Mouse (Mus musculus): ENCODE results near the gene Ubtd2.

The Ubtd2 gene

GRCm38 (mm10) chr11:32521246-32521645, 66.1 kb downstream of the Ubtd2 start:
- no peak for DNase-seq

GRCm38 (mm10) chr11:32524122-32524920, 69.2 kb downstream of the Ubtd2 start:
- no peak for DNase-seq

GRCm38 (mm10) chr11:32527006-32527405, 71.8 kb downstream of the Ubtd2 start:
- no peak for DNase-seq

- DNase-seq: no peak
These were observed 75.0 kb downstream of the Ubtd2 start for GRCm38 (mm10) chr11:32530151-32530550.

- DNase-seq: peak; percentile 41
These were observed 76.9 kb downstream of the Ubtd2 start, which contains the start of gene Efcab9 for GRCm38 (mm10) chr11:32531871-32532764. Gene Efcab9 (minus strand): TSS chr11:32532081.

- DNase-seq: peak; percentile 95
These were observed 77.8 kb downstream of the Ubtd2 start, which contains the start of gene Stk10 for GRCm38 (mm10) chr11:32532765-32533481. Gene Stk10 (plus strand): TSS chr11:32533305.

- DNase-seq: peak; percentile 74
These were observed 78.5 kb downstream of the Ubtd2 start for GRCm38 (mm10) chr11:32533482-32534261.

GRCm38 (mm10) chr11:32534453-32535075, 79.4 kb downstream of the Ubtd2 start:
- peak; percentile 38 for DNase-seq

- DNase-seq: no peak
These were observed 80.5 kb downstream of the Ubtd2 start for GRCm38 (mm10) chr11:32535646-32536045.

GRCm38 (mm10) chr11:32536954-32537353, 81.8 kb downstream of the Ubtd2 start:
- no peak for DNase-seq

- DNase-seq: peak; percentile 65
These were observed 83.3 kb downstream of the Ubtd2 start for GRCm38 (mm10) chr11:32538435-32538834.

- DNase-seq: no peak
These were observed 83.7 kb downstream of the Ubtd2 start for GRCm38 (mm10) chr11:32538846-32539245.

GRCm38 (mm10) chr11:32539717-32540116, 84.5 kb downstream of the Ubtd2 start:
- no peak for DNase-seq

GRCm38 (mm10) chr11:32540463-32540862, 85.3 kb downstream of the Ubtd2 start:
- no peak for DNase-seq

GRCm38 (mm10) chr11:32542181-32542580, 87.0 kb downstream of the Ubtd2 start:
- DNase-seq: no peak

- no peak for DNase-seq
These were observed 87.7 kb downstream of the Ubtd2 start for GRCm38 (mm10) chr11:32542687-32543411.

GRCm38 (mm10) chr11:32544041-32544440, 88.9 kb downstream of the Ubtd2 start:
- peak; percentile 61 for DNase-seq

GRCm38 (mm10) chr11:32544497-32544896, 89.3 kb downstream of the Ubtd2 start:
- DNase-seq: no peak

GRCm38 (mm10) chr11:32545605-32546004, 90.4 kb downstream of the Ubtd2 start:
- DNase-seq: no peak

GRCm38 (mm10) chr11:32546483-32546882, 91.3 kb downstream of the Ubtd2 start:
- DNase-seq: no peak

Data from kidney, postnatal 10 days (tissue).